ENCODE assay signal across 8 mouse cellular contexts in the genomic region with DNA sequence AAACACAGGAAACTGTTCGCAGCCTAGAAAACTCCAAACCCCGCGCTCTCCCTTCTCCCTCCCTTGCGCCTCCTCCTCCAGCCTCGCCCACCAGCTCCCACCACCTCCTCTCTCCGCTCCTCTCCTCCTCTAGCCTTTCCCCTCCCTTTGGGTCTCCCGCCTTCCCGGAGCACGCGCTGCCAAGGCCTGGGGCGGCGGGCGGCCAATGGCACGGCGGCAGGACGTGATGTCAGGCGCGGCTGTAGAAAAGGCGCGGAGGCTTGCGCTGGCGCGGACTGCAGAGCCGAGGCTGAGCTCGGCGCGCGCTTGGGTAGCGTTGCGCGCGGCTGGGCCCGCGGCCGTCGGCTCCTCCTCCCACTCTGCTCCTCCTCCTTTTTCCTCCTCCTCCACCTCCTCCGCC. TPM values are rescaled to one million over a fixed set of nuclear protein-coding genes. Genes with fewer than 3 reads are reported as not detected.
DNase-seq lines count a peak whose midpoint lies in the region; ATAC-seq lines count a peak whose summit lies in the region.

No protein-coding gene starts in this region.

- peak; percentile 66 for ATAC-seq in inflammation-experienced regulatory T-cells, adult 6 months
- peak; percentile 79 for ATAC-seq in megakaryocyte progenitor cell, adult 5-6 weeks (replicated peaks; ENCODE audit: poor library complexity)

- intact Hi-C loops in left cerebral cortex, postnatal 14 days (cut with DNase I): loop anchor here (5.0 kb wide), 1 partner anchor 423 kb away; no protein-coding TSS in a partner anchor

- DNase-seq in cerebellum, adult 11 months: peak; percentile 45
- no peak for DNase-seq in cerebellum, adult 9-10 months
- peak; percentile 95 for DNase-seq in embryo, embryonic 10 days (ENCODE audit: low spot score)
- DNase-seq in gastrocnemius, postnatal 25 days: peak; percentile 75
- peak; percentile 83 to 90 for DNase-seq in left cerebral cortex, postnatal 14 days (ENCODE audit: low spot score in 2 of 2)
- DNase-seq in right cerebral cortex, postnatal 4 days: peak; percentile 87

RNA-seq across cellular contexts. Expression of a gene that starts 11.7 kb away (rescaled TPM):
- under 1 TPM; 0.13 to 0.38 TPM for total RNA-seq in gastrocnemius, postnatal 25 days (2021)
- under 1 TPM in 1 of 3 experiments, not detected in 2; 0.13 TPM for polyA plus RNA-seq in inflammation-experienced regulatory T-cells, adult 6 months (2017; shearing (Covaris generic))
- total RNA-seq in left cerebral cortex, postnatal 14 days (2021): 10 to 100 TPM; 73.2 to 85.4 TPM
- total RNA-seq in megakaryocyte progenitor cell, adult 5-6 weeks (2015): not detected in 2 replicates
- total RNA-seq in megakaryocyte progenitor cell, adult 5-6 weeks (2017): not detected in 2 replicates

Comparison
In these comparisons a context has a peak if more than half of its experiments do, and no peak if none do; other contexts are left out.
1. RNA of a gene that starts 11.7 kb away (total RNA-seq): 73.2 to 85.4 TPM in left cerebral cortex, postnatal 14 days; 0.13 to 0.38 TPM in gastrocnemius, postnatal 25 days and not detected in megakaryocyte progenitor cell, adult 5-6 weeks; every median in the first group is over 10 times any median in the second.